Mouse (Mus musculus): ENCODE results near the gene Wasf2. TPM values are rescaled to one million over a fixed set of nuclear protein-coding genes. Genes with fewer than 3 reads are reported as not detected.

Gene Wasf2
- polyA plus RNA-seq, 1 experiment, result 8.8 TPM

DNA sequence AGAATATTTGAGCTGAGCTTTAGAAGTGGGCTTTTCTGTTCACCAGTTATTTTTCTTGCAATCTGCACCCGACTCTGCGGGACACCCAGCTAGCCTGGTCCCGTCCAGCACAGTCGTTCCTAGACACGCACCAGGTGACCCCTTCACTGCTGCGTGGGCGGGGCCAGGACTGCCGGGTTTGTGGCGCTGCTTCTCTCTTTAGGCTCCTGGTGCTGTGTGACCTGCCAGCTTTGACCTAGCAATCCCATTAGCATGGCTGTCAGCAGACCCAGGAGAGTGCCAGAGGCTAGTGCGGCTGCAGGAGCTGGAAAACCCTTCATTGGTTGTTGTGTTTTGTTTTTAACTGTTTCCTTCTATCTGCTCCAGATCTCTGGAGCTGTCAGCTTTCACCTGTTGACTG is 59.1 kb downstream of the Wasf2 start:
- Histone ChIP-seq H3K4me1 (ENCODE audit: control insufficient read depth) (no peaks in the 10 kb centered on the region), H3K4me3 (replicated peaks) (no peak overlapping the region), H3K36me3 (ENCODE audit: control insufficient read depth) (peaks cover 92% of the 10 kb centered on the region), H3K9me3 (ENCODE audit: control insufficient read depth, low read length) (no peaks in the 10 kb centered on the region), H3K27me3 (ENCODE audit: control insufficient read depth) (no peaks in the 10 kb centered on the region)
- no peak for TF ChIP-seq TAL1 (IDR thresholded peaks at IDR 0.05; ENCODE audit: low read length)
- no peak for TF ChIP-seq GATA1 (IDR thresholded peaks at IDR 0.05; ENCODE audit: low read length)

DNA sequence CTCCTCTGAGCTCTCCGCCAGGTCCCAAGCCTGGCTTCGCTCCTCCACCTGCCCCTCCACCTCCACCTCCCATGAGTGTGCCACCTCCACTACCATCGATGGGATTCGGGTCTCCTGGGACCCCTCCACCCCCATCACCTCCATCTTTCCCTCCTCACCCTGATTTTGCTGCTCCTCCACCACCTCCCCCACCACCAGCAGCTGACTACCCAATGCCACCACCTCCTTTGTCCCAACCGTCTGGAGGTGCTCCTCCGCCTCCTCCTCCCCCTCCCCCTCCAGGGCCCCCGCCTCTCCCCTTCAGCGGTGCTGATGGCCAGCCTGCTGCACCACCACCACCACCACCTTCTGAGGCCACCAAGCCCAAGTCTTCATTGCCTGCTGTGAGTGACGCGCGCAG is 64.2 kb downstream of the Wasf2 start:
- H3K9me3 ChIP-seq (ENCODE audit: control insufficient read depth, low read length), result no peaks in the 10 kb centered on the region
- H3K4me1 ChIP-seq (ENCODE audit: control insufficient read depth), result peaks cover 3% of the 10 kb centered on the region; the same call in 1 of the 2 replicates
- TF ChIP-seq TAL1 (IDR thresholded peaks at IDR 0.05; ENCODE audit: low read length), result no peak
- TF ChIP-seq GATA1 (IDR thresholded peaks at IDR 0.05; ENCODE audit: low read length), result no peak
- no peak overlapping the region for H3K4me3 ChIP-seq (replicated peaks)
- peaks cover 81% of the 10 kb centered on the region for H3K36me3 ChIP-seq (ENCODE audit: control insufficient read depth)
- H3K27me3 ChIP-seq (ENCODE audit: control insufficient read depth), result no peaks in the 10 kb centered on the region

DNA sequence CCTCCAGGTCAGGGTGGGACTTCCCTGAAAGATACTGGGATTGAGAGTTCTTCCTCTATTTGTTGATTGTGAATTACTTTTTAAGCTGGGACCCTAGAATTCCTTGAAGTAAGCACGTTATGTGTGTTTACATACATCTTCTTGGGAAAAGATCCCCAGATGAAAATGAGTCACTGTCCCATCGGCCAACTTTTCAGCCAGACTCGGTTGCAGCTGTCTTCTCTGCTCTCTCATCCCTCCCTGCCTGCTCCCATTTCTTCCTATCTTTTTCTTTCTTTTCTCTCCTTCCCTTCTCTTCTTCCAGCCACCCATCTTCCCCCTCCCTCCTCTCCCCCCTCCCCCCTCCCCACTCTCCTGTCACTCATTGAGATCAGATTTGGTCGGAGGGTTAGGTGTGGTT is 64.7 kb downstream of the Wasf2 start:
- Histone ChIP-seq H3K9me3 (ENCODE audit: control insufficient read depth, low read length) (no peaks in the 10 kb centered on the region), H3K4me1 (ENCODE audit: control insufficient read depth) (peaks cover 3% of the 10 kb centered on the region; the same call in 1 of the 2 replicates), H3K27me3 (ENCODE audit: control insufficient read depth) (no peaks in the 10 kb centered on the region), H3K36me3 (ENCODE audit: control insufficient read depth) (peaks cover 76% of the 10 kb centered on the region), H3K4me3 (replicated peaks) (no peak overlapping the region)
- no peak for TF ChIP-seq GATA1 (IDR thresholded peaks at IDR 0.05; ENCODE audit: low read length)

DNA sequence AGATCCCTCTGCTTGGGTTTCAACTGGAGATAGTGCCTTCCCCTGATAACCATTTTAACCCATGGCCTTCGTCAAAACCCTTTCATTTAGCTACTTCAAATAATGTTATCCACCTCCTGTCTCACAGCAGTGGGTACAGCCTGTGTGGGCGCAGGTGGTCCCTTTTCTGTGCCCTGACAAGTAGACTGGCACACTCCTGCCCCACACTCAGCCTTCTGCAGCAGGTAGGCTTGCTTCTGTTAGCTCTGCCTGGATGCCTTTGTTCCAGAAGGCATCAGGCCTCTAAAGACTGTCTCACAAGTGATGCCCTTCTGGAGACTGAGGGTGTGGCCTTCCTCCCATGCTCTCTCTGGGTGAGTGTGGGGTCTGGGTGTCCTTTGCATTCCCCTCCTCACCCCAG is 65.8 kb downstream of the Wasf2 start:
- Histone ChIP-seq H3K9me3 (ENCODE audit: control insufficient read depth, low read length) (no peaks in the 10 kb centered on the region), H3K4me1 (ENCODE audit: control insufficient read depth) (peaks cover 8% of the 10 kb centered on the region), H3K27me3 (ENCODE audit: control insufficient read depth) (no peaks in the 10 kb centered on the region), H3K4me3 (replicated peaks) (no peak overlapping the region), H3K36me3 (ENCODE audit: control insufficient read depth) (peaks cover 68% of the 10 kb centered on the region)
- TF ChIP-seq GATA1 (IDR thresholded peaks at IDR 0.05; ENCODE audit: low read length), result no peak
- no peak for TF ChIP-seq TAL1 (IDR thresholded peaks at IDR 0.05; ENCODE audit: low read length)

DNA sequence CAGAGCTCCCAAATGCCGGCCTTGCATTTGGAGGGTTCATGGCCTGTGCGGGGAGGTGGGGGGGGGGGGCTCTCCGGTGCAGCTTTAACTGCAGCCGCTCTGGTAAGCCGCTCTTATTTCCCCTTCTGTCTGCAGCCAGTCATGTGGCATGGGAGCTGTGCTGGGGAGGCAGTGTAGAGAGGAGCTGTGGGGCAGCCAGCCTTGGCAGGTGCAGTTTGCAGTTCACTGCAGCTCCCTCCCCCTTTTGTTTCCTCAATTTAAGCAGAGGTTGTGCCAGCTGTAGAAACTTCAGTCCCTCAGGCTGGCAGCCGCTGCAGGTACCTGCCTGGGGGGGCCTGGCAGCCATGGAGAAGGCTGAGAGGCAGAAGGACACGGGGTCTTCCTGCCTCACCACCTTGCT is 66.5 kb downstream of the Wasf2 start:
- Histone ChIP-seq H3K9me3 (ENCODE audit: control insufficient read depth, low read length) (no peaks in the 10 kb centered on the region), H3K4me1 (ENCODE audit: control insufficient read depth) (peaks cover 13% of the 10 kb centered on the region), H3K36me3 (ENCODE audit: control insufficient read depth) (peaks cover 61% of the 10 kb centered on the region), H3K27me3 (ENCODE audit: control insufficient read depth) (no peaks in the 10 kb centered on the region), H3K4me3 (replicated peaks) (no peak overlapping the region)
- TF ChIP-seq GATA1 (IDR thresholded peaks at IDR 0.05; ENCODE audit: low read length) (no peak), TAL1 (IDR thresholded peaks at IDR 0.05; ENCODE audit: low read length) (no peak)

DNA sequence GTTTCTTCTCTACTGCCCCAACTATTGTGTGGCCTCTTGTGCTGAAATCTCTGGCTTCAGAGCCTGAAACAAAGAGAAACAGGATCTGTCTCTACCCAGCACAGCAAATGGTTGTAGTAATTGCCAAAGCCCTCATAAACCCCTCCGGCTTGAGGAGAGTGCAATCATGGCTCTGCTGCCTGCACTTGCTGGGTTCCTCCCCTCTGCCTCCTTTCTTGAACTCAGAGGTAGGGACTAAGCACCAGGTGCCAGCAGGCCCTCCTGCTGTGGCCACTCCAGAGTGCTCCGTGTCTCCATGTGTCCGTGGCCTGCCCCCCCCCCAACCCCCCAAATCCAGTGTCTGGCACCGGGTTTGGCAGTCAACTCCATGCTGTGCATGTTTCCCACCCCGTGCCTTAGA is 67.0 kb downstream of the Wasf2 start:
- H3K4me3 ChIP-seq (replicated peaks), result no peak overlapping the region
- peaks cover 13% of the 10 kb centered on the region for H3K4me1 ChIP-seq (ENCODE audit: control insufficient read depth)
- H3K27me3 ChIP-seq (ENCODE audit: control insufficient read depth), result no peaks in the 10 kb centered on the region
- TF ChIP-seq GATA1 (IDR thresholded peaks at IDR 0.05; ENCODE audit: low read length), result no peak
- TF ChIP-seq TAL1 (IDR thresholded peaks at IDR 0.05; ENCODE audit: low read length), result no peak
- no peaks in the 10 kb centered on the region for H3K9me3 ChIP-seq (ENCODE audit: control insufficient read depth, low read length)
- peaks cover 56% of the 10 kb centered on the region for H3K36me3 ChIP-seq (ENCODE audit: control insufficient read depth)

DNA sequence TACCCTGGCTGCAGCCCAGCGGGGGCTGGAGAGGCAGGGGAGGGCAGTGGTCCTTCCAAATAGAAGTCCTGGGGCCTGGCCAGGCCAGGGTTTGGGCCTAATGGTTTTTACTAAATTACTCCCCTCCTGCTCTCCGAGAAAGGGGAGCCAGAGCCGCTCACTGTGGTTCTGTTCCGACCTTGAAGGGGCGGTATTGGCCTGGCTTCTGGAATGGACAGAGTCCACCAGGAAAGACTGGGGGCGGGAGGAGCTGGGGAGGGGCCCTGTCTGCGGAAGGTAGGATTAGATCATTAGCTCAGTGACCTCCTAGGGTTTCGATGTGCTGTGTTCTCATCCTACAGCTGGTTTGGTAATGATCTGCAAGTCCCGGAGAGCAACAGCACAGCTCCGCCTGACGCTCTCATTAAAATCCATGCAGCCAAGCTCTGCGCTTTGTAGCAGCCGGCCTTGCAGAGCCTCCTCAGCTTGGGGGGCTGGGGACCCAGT is 67.5 kb downstream of the Wasf2 start:
- Histone ChIP-seq H3K27me3 (ENCODE audit: control insufficient read depth) (no peaks in the 10 kb centered on the region), H3K4me3 (replicated peaks) (no peak overlapping the region), H3K4me1 (ENCODE audit: control insufficient read depth) (peaks cover 13% of the 10 kb centered on the region), H3K9me3 (ENCODE audit: control insufficient read depth, low read length) (no peaks in the 10 kb centered on the region), H3K36me3 (ENCODE audit: control insufficient read depth) (peaks cover 52% of the 10 kb centered on the region)
- TF ChIP-seq TAL1 (IDR thresholded peaks at IDR 0.05; ENCODE audit: low read length) (no peak), GATA1 (IDR thresholded peaks at IDR 0.05; ENCODE audit: low read length) (no peak)

DNA sequence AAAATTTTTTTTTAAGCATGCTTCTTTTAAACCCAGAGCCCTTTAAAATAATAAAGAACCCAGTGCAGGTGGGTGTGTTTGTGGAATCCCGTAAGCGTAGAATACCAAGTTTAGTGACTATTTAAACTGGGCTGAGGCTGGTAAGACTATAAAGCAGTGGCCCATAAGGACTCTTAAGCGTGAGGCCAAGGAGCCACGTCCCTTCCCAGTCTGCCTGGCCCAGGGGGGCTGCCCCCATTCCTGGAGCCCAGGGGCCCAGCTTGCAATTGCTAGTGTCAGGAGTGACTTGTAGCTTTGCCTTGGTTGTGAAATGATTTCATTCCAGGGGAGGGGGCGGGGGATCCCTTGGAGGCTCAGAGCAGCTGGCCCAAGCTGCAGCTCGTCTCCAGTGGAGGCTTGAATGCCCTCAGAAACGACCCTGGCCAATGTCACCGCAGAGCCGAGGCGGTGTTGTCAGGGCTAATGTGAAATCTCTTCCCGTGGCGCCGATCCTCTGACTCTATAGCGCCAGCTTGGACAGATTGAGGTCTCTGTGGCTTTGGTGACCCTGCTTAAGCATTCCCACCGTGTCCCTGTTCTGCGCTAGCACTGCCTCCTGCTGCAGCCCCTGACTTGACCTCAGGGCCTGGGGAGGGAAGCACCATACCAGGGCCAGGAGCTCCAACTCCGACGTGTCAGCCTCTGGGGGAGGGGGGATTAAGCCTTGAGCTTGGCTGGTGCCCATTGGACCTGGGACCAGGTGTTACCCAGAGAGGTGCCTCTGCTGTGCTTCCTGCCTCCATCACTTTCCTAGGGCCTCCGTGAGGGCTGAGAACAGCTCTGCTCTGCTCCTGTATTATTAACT is 68.3 kb downstream of the Wasf2 start:
- Histone ChIP-seq H3K4me3 (replicated peaks) (no peak overlapping the region), H3K9me3 (ENCODE audit: control insufficient read depth, low read length) (no peaks in the 10 kb centered on the region), H3K4me1 (ENCODE audit: control insufficient read depth) (peaks cover 13% of the 10 kb centered on the region), H3K36me3 (ENCODE audit: control insufficient read depth) (peaks cover 44% of the 10 kb centered on the region), H3K27me3 (ENCODE audit: control insufficient read depth) (no peaks in the 10 kb centered on the region)
- no peak for TF ChIP-seq TAL1 (IDR thresholded peaks at IDR 0.05; ENCODE audit: low read length)
- TF ChIP-seq GATA1 (IDR thresholded peaks at IDR 0.05; ENCODE audit: low read length), result no peak

DNA sequence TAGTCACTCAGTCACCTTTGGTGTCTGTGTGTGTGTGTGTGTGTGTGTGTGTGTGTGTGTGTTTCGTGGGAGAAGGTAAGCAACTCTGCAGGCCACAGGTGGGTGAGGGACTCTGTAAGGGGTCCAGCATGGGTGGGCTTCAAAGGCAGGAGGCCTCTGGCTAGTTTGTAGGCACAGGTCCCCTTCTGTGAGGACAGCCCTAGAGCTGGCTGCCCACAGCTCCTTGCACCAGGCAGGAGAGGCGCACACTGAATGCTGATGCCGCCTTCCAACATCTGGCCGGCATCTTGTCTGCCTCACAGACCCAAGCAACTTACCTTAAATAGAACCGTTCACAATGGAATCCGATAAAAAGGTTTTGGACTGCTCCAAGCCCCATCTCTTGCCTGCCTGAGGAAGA is 69.4 kb downstream of the Wasf2 start:
- no peaks in the 10 kb centered on the region for H3K9me3 ChIP-seq (ENCODE audit: control insufficient read depth, low read length)
- H3K4me3 ChIP-seq (replicated peaks), result no peak overlapping the region
- H3K27me3 ChIP-seq (ENCODE audit: control insufficient read depth), result no peaks in the 10 kb centered on the region
- no peak for TF ChIP-seq TAL1 (IDR thresholded peaks at IDR 0.05; ENCODE audit: low read length)
- TF ChIP-seq GATA1 (IDR thresholded peaks at IDR 0.05; ENCODE audit: low read length), result no peak
- H3K36me3 ChIP-seq (ENCODE audit: control insufficient read depth), result peaks cover 33% of the 10 kb centered on the region
- H3K4me1 ChIP-seq (ENCODE audit: control insufficient read depth), result peaks cover 13% of the 10 kb centered on the region

Measured in erythroblast, embryonic 14.5 days (primary cell).